Mouse (Mus musculus): ENCODE data around the gene Rundc3a. TPM values are rescaled to one million over a fixed set of nuclear protein-coding genes. Genes with fewer than 3 reads are reported as not detected.
A peak's percentile ranks its signal among the peaks of the same experiment; 100 is the strongest.

The Rundc3a gene
- total and polyA plus RNA-seq, 3 experiments, result 0.16 TPM; not detected in 2

DNA sequence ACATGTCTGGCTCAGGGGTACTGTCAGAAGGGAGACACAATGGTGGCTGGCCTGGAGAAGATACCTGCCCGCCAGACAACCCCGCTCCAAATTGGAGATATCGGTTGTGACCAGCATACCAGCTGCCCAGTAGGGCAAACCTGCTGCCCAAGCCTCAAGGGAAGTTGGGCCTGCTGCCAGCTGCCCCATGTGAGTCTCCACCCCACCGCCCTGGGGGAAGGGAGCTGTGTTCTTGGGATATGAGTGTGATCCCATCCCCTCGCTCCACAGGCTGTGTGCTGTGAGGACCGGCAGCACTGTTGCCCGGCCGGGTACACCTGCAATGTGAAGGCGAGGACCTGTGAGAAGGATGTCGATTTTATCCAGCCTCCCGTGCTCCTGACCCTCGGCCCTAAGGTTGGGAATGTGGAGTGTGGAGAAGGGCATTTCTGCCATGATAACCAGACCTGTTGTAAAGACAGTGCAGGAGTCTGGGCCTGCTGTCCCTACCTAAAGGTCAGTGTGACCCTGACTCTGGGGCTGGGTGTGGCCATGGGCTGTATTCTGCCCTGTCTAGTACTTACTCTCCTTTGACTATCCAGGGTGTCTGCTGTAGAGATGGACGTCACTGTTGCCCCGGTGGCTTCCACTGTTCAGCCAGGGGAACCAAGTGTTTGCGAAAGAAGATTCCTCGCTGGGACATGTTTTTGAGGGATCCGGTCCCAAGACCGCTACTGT, 42.7 kb downstream of the Rundc3a start:
- DNase-seq (ENCODE audit: low spot score), result no peak
- Histone ChIP-seq H3K27me3 (ENCODE audit: insufficient read depth, low read length) (peaks cover 49% of the 10 kb centered on the region), H3K4me1 (ENCODE audit: insufficient read depth, low read depth, low read length) (peaks cover 30% of the 10 kb centered on the region), H3K9me3 (replicated peaks) (peaks cover 14% of the 10 kb centered on the region), H3K36me3 (replicated peaks) (peaks cover 36% of the 10 kb centered on the region), H3K4me3 (ENCODE audit: low read depth, low read length) (no peak overlapping the region)
- no peak for ATAC-seq (ENCODE audit: extremely low read depth, insufficient number of reproducible peaks, low FRiP score, poor library complexity, severe bottlenecking)
- TF ChIP-seq TAL1 (conservative IDR thresholded peaks at IDR 0.05; ENCODE audit: low read depth, low read length), result no peak

DNA sequence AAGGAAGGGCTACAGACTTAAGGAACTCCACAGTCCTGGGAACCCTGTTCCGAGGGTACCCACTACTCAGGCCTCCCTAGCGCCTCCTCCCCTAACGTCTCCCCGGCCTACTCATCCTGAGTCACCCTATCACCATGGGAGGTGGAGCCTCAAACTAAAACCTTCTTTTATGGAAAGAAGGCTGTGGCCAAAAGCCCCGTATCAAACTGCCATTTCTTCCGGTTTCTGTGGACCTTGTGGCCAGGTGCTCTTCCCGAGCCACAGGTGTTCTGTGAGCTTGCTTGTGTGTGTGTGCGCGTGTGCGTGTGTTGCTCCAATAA, 43.2 kb downstream of the Rundc3a start:
- ATAC-seq (ENCODE audit: extremely low read depth, insufficient number of reproducible peaks, low FRiP score, poor library complexity, severe bottlenecking) (no peak), DNase-seq (ENCODE audit: low spot score) (no peak)
- Histone ChIP-seq H3K27me3 (ENCODE audit: insufficient read depth, low read length) (peaks cover 53% of the 10 kb centered on the region), H3K9me3 (replicated peaks) (peaks cover 14% of the 10 kb centered on the region), H3K36me3 (replicated peaks) (peaks cover 36% of the 10 kb centered on the region), H3K4me3 (ENCODE audit: low read depth, low read length) (no peak overlapping the region), H3K4me1 (ENCODE audit: insufficient read depth, low read depth, low read length) (peaks cover 26% of the 10 kb centered on the region)
- TF ChIP-seq GATA2 (IDR thresholded peaks at IDR 0.05; ENCODE audit: borderline replicate concordance, low read depth, low read length) (no peak), TAL1 (conservative IDR thresholded peaks at IDR 0.05; ENCODE audit: low read depth, low read length) (no peak), CTCF (IDR thresholded peaks at IDR 0.05; ENCODE audit: low read depth, low read length) (no peak), GATA1 (IDR thresholded peaks at IDR 0.05; ENCODE audit: borderline replicate concordance, low read length) (no peak), POLR2AphosphoS5 (IDR thresholded peaks at IDR 0.05; ENCODE audit: insufficient replicate concordance, low read depth, low read length) (no peak)

GRCm38 (mm10) chr11:102437120-102438061, 44.2 kb downstream of the Rundc3a start:
- Histone ChIP-seq H3K9me3 (replicated peaks) (peaks cover 14% of the 10 kb centered on the region), H3K4me3 (ENCODE audit: low read depth, low read length) (no peak overlapping the region; the same call in 1 of the 2 replicates), H3K27me3 (ENCODE audit: insufficient read depth, low read length) (peaks cover 57% of the 10 kb centered on the region), H3K4me1 (ENCODE audit: insufficient read depth, low read depth, low read length) (peaks cover 18% of the 10 kb centered on the region), H3K36me3 (replicated peaks) (peaks cover 36% of the 10 kb centered on the region)
- DNase-seq (ENCODE audit: low spot score) (no peak), ATAC-seq (ENCODE audit: extremely low read depth, insufficient number of reproducible peaks, low FRiP score, poor library complexity, severe bottlenecking) (no peak)
- TF ChIP-seq GATA1 (IDR thresholded peaks at IDR 0.05; ENCODE audit: borderline replicate concordance, low read length) (no peak), GATA2 (IDR thresholded peaks at IDR 0.05; ENCODE audit: borderline replicate concordance, low read depth, low read length) (no peak), POLR2AphosphoS5 (IDR thresholded peaks at IDR 0.05; ENCODE audit: insufficient replicate concordance, low read depth, low read length) (no peak), TAL1 (conservative IDR thresholded peaks at IDR 0.05; ENCODE audit: low read depth, low read length) (no peak), CTCF (IDR thresholded peaks at IDR 0.05; ENCODE audit: low read depth, low read length) (no peak)

DNA sequence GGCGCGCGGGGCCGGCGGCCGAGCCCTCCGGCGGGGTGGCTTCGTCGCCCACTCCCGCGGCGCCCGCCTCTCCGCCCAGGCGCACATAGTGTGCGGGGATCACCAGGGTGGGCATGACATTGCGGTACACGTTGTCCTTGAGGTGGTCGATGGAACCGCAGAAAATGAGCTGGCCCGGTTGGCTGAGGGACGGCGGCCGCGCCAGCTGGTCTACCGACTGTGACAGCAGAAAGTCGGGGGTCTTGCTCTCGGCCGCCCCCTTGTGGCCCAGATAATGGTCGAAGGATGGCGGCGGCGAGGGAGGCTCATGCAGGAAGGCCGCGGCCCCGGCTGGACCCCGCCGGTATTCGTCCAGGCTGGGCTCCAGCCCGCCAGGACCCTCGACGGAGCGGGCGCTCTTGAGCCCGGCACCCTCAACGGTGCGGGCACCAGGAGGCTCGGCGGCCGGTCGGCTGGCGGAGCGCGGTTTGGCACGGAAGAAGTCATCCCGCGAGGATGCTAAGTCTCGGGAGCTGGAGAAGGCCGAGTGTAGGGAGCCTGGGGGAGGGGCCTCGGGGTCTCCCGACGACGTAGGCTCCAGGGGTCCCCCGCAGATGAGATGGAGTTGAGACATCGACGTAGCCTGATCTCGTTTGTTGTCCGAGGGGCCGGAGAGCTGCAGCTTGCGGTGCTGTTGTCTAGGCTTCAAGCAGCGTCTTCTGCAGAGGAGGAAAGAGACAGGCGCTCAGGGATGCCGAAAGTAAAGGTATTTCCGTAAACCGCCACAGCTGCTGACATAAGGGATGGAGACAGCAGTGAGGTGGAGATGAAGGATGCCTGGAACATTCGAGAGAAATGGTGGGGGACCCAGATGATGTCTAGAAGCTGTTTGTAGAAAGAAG, 45.2 kb downstream of the Rundc3a start:
- H3K9me3 ChIP-seq (replicated peaks), result peaks cover 14% of the 10 kb centered on the region
- no peak for DNase-seq (ENCODE audit: low spot score)
- no peak overlapping the region; the same call in 1 of the 2 replicates for H3K4me3 ChIP-seq (ENCODE audit: low read depth, low read length)
- peaks cover 12% of the 10 kb centered on the region; the same call in 1 of the 2 replicates for H3K4me1 ChIP-seq (ENCODE audit: insufficient read depth, low read depth, low read length)
- TF ChIP-seq CTCF (IDR thresholded peaks at IDR 0.05; ENCODE audit: low read depth, low read length), result peak; percentile 21; the same call in 1 of the 2 replicates
- TF ChIP-seq POLR2AphosphoS5 (IDR thresholded peaks at IDR 0.05; ENCODE audit: insufficient replicate concordance, low read depth, low read length), result no peak
- no peak for TF ChIP-seq TAL1 (conservative IDR thresholded peaks at IDR 0.05; ENCODE audit: low read depth, low read length)
- no peak for TF ChIP-seq GATA2 (IDR thresholded peaks at IDR 0.05; ENCODE audit: borderline replicate concordance, low read depth, low read length)
- TF ChIP-seq GATA1 (IDR thresholded peaks at IDR 0.05; ENCODE audit: borderline replicate concordance, low read length), result no peak
- ATAC-seq (ENCODE audit: extremely low read depth, insufficient number of reproducible peaks, low FRiP score, poor library complexity, severe bottlenecking), result no peak
- peaks cover 31% of the 10 kb centered on the region for H3K36me3 ChIP-seq (replicated peaks)
- peaks cover 57% of the 10 kb centered on the region for H3K27me3 ChIP-seq (ENCODE audit: insufficient read depth, low read length)

- H3K9me3 ChIP-seq (replicated peaks), result peaks cover 14% of the 10 kb centered on the region
- H3K4me1 ChIP-seq (ENCODE audit: insufficient read depth, low read depth, low read length), result peaks cover 14% of the 10 kb centered on the region; the same call in 1 of the 2 replicates
- DNase-seq (ENCODE audit: low spot score), result no peak
- no peak for ATAC-seq (ENCODE audit: extremely low read depth, insufficient number of reproducible peaks, low FRiP score, poor library complexity, severe bottlenecking)
- H3K4me3 ChIP-seq (ENCODE audit: low read depth, low read length), result no peak overlapping the region
- TF ChIP-seq GATA2 (IDR thresholded peaks at IDR 0.05; ENCODE audit: borderline replicate concordance, low read depth, low read length), result no peak
- TF ChIP-seq CTCF (IDR thresholded peaks at IDR 0.05; ENCODE audit: low read depth, low read length), result no peak
- TF ChIP-seq POLR2AphosphoS5 (IDR thresholded peaks at IDR 0.05; ENCODE audit: insufficient replicate concordance, low read depth, low read length), result no peak
- TF ChIP-seq GATA1 (IDR thresholded peaks at IDR 0.05; ENCODE audit: borderline replicate concordance, low read length), result no peak
- TF ChIP-seq TAL1 (conservative IDR thresholded peaks at IDR 0.05; ENCODE audit: low read depth, low read length), result no peak
- H3K36me3 ChIP-seq (replicated peaks), result peaks cover 22% of the 10 kb centered on the region
- H3K27me3 ChIP-seq (ENCODE audit: insufficient read depth, low read length), result peaks cover 66% of the 10 kb centered on the region
These were observed 46.2 kb downstream of the Rundc3a start for GRCm38 (mm10) chr11:102439093-102440082.
